28 mouse cellular contexts compared by ENCODE assay signal in genomic region chr4:138959120-138959519, GRCm38 (mm10). TPM values are rescaled to one million over a fixed set of nuclear protein-coding genes. Genes with fewer than 3 reads are reported as not detected.
DNase-seq lines count a peak whose midpoint lies in the region.
"Had no signal": no experiment of that assay in that cellular context is flagged by ENCODE, and none has a peak within 500 bp of the region (broad histone marks: within the 10 kb centered on the region; RNA-seq: fewer than 3 reads in every experiment).

No protein-coding gene starts in this region.

- peak; percentile 24 for DNase-seq in cerebellum, postnatal 36 days
- no peak for DNase-seq in cerebellum, adult 11-12 months
- peak; percentile 22 for DNase-seq in gastrocnemius, postnatal 25 days
- no peak for DNase-seq in gastrocnemius, postnatal 4 days (ENCODE audit: low spot score in 2 of 2)
- DNase-seq in left cerebral cortex, adult 18-20 months (ENCODE audit: low spot score in 2 of 2): peak; percentile 16 to 45
- DNase-seq in left cerebral cortex, adult 11 months (ENCODE audit: low spot score): no peak
- peak; percentile 66 for DNase-seq in gonadal fat pad, adult 2 months (ENCODE audit: low read depth)
- no peak for DNase-seq in lung, postnatal 10 days
- DNase-seq: adrenal gland, postnatal 36 days; B cell, adult 2 months; cerebellum, adult 18-20 months; embryo, embryonic 11 days; heart, adult 2 months; heart, postnatal 14 days; layer of hippocampus, adult 9-11 months had no signal

RNA-seq across cellular contexts. Expression of gene Rnf186, which starts 7.8 kb away (rescaled TPM):
- total RNA-seq in gastrocnemius, postnatal 25 days (2021): not detected
- total RNA-seq in gastrocnemius, postnatal 4 days (2021): not detected
- total RNA-seq in left cerebral cortex, adult 18-20 months (2021): not detected
- 96.1 and 101 TPM in 2 replicates for polyA plus RNA-seq in gonadal fat pad, adult 2 months (2012; rRNA removed)
- total RNA-seq: adrenal gland, adult 18-20 months; adrenal gland, postnatal 36 days; CH12.LX; heart, adult 2 months; hindbrain, postnatal 0 days had no signal
- polyA plus RNA-seq: embryonic facial prominence, embryonic 13.5 days; erythroblast, embryonic 14.5 days; G1E; heart, embryonic 13.5 days; hindbrain, embryonic 11.5 days; hindbrain, postnatal 0 days; limb, embryonic 11.5 days; macrophage; midbrain, embryonic 16.5 days; neural tube, embryonic 14.5 days; Patski had no signal

RNA-seq across cellular contexts. Expression of gene Tmco4, which starts 13.6 kb away (rescaled TPM):
- total RNA-seq in gastrocnemius, postnatal 25 days (2021): 1 to 10 TPM; 4.7 TPM
- total RNA-seq in gastrocnemius, postnatal 4 days (2021): 1 to 10 TPM; 3.7 to 5.5 TPM
- 1 to 10 TPM; 2.1 to 2.3 TPM for total RNA-seq in left cerebral cortex, adult 18-20 months (2021)
- polyA plus RNA-seq in gonadal fat pad, adult 2 months (2012; rRNA removed): 20.7 and 21.5 TPM in 2 replicates

RNA-seq across cellular contexts. Expression of gene Otud3, which starts 45.4 kb away (rescaled TPM):
- 10 to 100 TPM; 11.4 to 13.8 TPM for total RNA-seq in gastrocnemius, postnatal 25 days (2021)
- 1 to 10 TPM; 6.8 to 7.2 TPM for total RNA-seq in gastrocnemius, postnatal 4 days (2021)
- total RNA-seq in left cerebral cortex, adult 18-20 months (2021): 10 to 100 TPM; 14.8 to 17.1 TPM
- 7.6 and 9.4 TPM in 2 replicates for polyA plus RNA-seq in gonadal fat pad, adult 2 months (2012; rRNA removed)

Comparison
In these comparisons a context has a peak if more than half of its experiments do, and no peak if none do; other contexts are left out.
1. DNase-seq: peak in cerebellum, postnatal 36 days (2 of 2), gastrocnemius, postnatal 25 days (single experiment), left cerebral cortex, adult 18-20 months (2 of 2) and gonadal fat pad, adult 2 months (single experiment); none in cerebellum, adult 11-12 months (single experiment), gastrocnemius, postnatal 4 days (0 of 2), left cerebral cortex, adult 11 months (single experiment) and lung, postnatal 10 days (single experiment).